Mouse (Mus musculus) stomach, embryonic 14.5 days (tissue): ENCODE results near the gene Spata7. TPM values are rescaled to one million over a fixed set of nuclear protein-coding genes. Genes with fewer than 3 reads are reported as not detected.
"Not testable (repeated sequence)": the region's sequence is repeated elsewhere in the genome, so short reads cannot be mapped to it uniquely, and the experiment has no call there.

Source experiments
- ATAC-seq: fragments of 200-750 bp; cut with Nextera tagmentation; 2 replicates; pipeline ENCODE4 v1.8.0; 2017; ENCODE audit warnings: low read depth, moderate TSS enrichment; ENCODE audit not compliant: insufficient number of reproducible peaks, insufficient read depth, low FRiP score
- H3K27ac ChIP-seq: fragments of 300-500 bp; sonication (generic); 2 replicates; pipeline ENCODE4 v1.5.1; 2014; ENCODE audit warnings: mild to moderate bottlenecking, low read length, moderate library complexity, mixed read lengths
- H3K27me3 ChIP-seq: fragments of 300-500 bp; sonication (generic); 2 replicates; pipeline ENCODE4 v1.6.1; 2014; ENCODE audit warnings: low read length, control low read depth, mixed read lengths; ENCODE audit not compliant: control insufficient read depth, insufficient read depth
- H3K36me3 ChIP-seq: fragments of 300-500 bp; sonication (generic); 2 replicates; pipeline ENCODE4 v1.6.1; 2014; ENCODE audit warnings: mild to moderate bottlenecking, control low read depth, low read length, moderate library complexity, mixed read lengths; ENCODE audit not compliant: control insufficient read depth, insufficient read depth
- H3K4me1 ChIP-seq: fragments of 300-500 bp; sonication (generic); 2 replicates; pipeline ENCODE4 v1.6.1; 2014; ENCODE audit warnings: low read length, control low read depth, mixed read lengths; ENCODE audit not compliant: control insufficient read depth, insufficient read depth
- H3K4me2 ChIP-seq: fragments of 300-500 bp; sonication (generic); replicated peaks from 2 replicates; pipeline ENCODE4 v1.6.1; 2014; ENCODE audit warnings: low read depth, low read length, control low read depth
- H3K4me3 ChIP-seq: fragments of 300-500 bp; sonication (generic); 2 replicates; pipeline ENCODE4 v1.5.1; 2014; ENCODE audit warnings: low read depth, low read length, control low read depth
- H3K9ac ChIP-seq: fragments of 300-500 bp; sonication (generic); replicated peaks from 2 replicates; pipeline ENCODE4 v1.6.1; 2014; ENCODE audit warnings: low read depth, mild to moderate bottlenecking, control low read depth, low read length, moderate library complexity, mixed read lengths
- H3K9me3 ChIP-seq: fragments of 300-500 bp; sonication (generic); 2 replicates; pipeline ENCODE4 v1.6.1; 2016; ENCODE audit warnings: low read depth, low read length, control low read depth; ENCODE audit not compliant: control insufficient read depth
- WGBS: fragments of 180-500 bp; shearing (Covaris S2); extraction: QIAGEN DNeasy Blood & Tissue Kit; methylation state at CpG from one replicate; pipeline ENCODE4 v1.1.7; 2014; 5-methylcytosine and 5-hydroxymethylcytosine counted together
- polyA plus RNA-seq: library from polyadenylated mRNA; unstranded; fragments of >200 nt; fragmentation: Nextera tagmentation; extraction: Ambion mirVana; gene quantifications from 2 replicates; pipeline ENCODE4 v1.2.1, GENCODE M21; 2014

Spata7 gene
- polyA plus RNA-seq, 1 experiment from 2014 or later = 17.0 TPM

DNA sequence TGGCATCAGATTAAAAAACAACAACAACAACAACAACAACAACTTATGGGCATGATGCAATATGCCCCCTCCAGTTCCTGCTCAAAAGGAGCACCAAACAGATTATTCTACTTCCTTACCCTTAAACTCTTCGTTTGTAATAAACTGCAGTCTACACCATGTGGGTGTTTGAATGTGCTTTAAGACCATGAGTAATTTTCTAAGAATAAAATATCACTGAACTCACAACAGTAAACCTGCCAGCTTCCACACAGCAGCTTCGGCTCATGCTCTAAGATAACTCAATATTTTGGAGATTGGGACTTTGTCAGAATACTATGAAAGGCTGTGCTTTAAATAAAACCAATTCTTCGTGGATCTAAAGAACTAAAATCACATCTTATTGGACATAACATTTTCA, 17.6 kb upstream of the Spata7 start:
- no peaks in the 10 kb centered on the region for H3K4me1 ChIP-seq
- no peaks in the 10 kb centered on the region for H3K27me3 ChIP-seq
- H3K4me3 ChIP-seq = no peak overlapping the region
- ATAC-seq = no peak
- no peak overlapping the region for H3K4me2 ChIP-seq
- WGBS = 71% methylated on average over 3 of the region's 3 CpGs
- no peaks in the 10 kb centered on the region for H3K36me3 ChIP-seq
- H3K27ac ChIP-seq = no peak overlapping the region
- no peak overlapping the region for H3K9ac ChIP-seq
- H3K9me3 ChIP-seq = no peaks in the 10 kb centered on the region

DNA sequence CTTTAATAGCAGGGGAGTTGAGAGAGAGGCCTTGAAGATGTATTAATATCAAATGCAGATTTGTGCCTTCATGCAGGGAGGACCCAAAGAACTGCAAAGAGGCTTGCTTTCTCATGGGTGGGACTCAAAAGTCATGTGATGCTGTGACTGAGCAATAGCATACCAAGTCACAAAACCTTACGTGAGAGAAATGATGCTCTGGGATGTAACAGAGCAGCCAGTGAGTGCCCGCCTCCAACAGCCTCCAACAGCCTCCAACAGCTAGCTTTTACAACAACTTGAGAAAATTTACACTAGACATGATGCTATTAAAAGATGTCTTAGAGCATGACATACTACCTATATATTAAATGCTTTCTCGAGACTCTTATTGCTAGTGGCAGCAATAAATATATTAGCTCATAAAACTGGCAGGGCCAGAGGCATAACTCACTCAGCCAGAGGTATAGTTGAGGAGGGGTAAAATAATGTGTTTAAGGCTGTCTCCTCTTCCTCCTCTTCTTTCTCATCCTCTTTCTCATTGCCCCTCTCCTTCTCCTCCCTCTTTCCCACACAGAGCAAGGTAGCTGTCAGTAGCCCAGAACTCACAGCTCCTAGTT, 12.9 kb upstream of the Spata7 start:
- H3K36me3 ChIP-seq = no peaks in the 10 kb centered on the region

DNA sequence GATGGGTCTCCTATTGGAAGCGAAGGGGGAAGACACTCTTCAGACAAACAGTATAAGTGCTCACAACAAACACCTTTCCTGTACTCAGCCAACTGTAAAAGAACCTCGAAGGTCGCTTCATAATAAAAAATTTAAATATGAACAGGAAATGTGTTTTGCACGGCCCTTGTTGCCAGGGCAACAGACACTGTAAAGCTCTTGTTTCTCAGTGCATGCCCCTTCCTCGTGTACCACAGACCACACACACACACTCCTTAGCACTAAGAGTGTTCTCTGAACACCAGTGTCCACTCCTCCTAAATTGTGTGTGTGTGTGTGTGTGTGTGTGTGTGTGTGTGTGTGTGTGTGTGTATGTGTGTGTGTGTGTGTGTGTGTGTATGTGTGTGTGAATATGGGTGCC, 12.2 kb upstream of the Spata7 start:
- Histone ChIP-seq H3K27ac (no peak overlapping the region), H3K27me3 (no peaks in the 10 kb centered on the region), H3K9me3 (no peaks in the 10 kb centered on the region), H3K4me3 (no peak overlapping the region), H3K36me3 (no peaks in the 10 kb centered on the region), H3K9ac (no peak overlapping the region), H3K4me1 (no peaks in the 10 kb centered on the region), H3K4me2 (no peak overlapping the region)
- WGBS = 57% methylated on average over 5 of the region's 5 CpGs
- ATAC-seq = no peak

More for the DNA sequence above, 12.9 kb upstream of the Spata7 start:
- H3K4me1 ChIP-seq = no peaks in the 10 kb centered on the region
- no peaks in the 10 kb centered on the region for H3K27me3 ChIP-seq
- WGBS = 82% methylated on average over 3 of the region's 3 CpGs
- H3K4me2 ChIP-seq = no peak overlapping the region
- H3K27ac ChIP-seq = no peak overlapping the region
- no peak for ATAC-seq
- no peaks in the 10 kb centered on the region for H3K9me3 ChIP-seq
- H3K9ac ChIP-seq = no peak overlapping the region
- H3K4me3 ChIP-seq = no peak overlapping the region

DNA sequence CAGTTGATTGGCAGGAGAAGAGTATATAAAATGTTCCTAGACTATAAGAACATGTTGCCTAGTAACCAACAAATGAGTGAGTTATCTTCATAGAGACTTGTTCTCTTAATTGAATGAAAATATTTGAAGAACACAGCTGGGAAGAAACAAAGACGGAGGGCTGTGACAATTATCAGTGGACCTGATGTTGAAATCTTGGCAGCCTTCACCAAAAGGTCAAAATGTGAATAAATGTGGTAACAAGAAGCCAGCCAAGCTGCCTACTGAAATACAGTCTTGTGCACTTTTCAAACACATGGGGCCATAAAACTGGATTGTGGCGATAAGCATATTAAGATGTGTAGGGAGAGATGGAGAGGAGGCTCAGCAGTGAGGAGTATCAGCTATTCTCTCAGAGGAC, 8.5 kb upstream of the Spata7 start:
- Histone ChIP-seq H3K9me3 (no peaks in the 10 kb centered on the region), H3K27ac (no peak overlapping the region), H3K4me3 (no peak overlapping the region), H3K9ac (no peak overlapping the region), H3K27me3 (no peaks in the 10 kb centered on the region), H3K4me1 (no peaks in the 10 kb centered on the region), H3K4me2 (no peak overlapping the region), H3K36me3 (no peaks in the 10 kb centered on the region)
- no peak for ATAC-seq
- 57% methylated on average over 2 of the region's 2 CpGs for WGBS

DNA sequence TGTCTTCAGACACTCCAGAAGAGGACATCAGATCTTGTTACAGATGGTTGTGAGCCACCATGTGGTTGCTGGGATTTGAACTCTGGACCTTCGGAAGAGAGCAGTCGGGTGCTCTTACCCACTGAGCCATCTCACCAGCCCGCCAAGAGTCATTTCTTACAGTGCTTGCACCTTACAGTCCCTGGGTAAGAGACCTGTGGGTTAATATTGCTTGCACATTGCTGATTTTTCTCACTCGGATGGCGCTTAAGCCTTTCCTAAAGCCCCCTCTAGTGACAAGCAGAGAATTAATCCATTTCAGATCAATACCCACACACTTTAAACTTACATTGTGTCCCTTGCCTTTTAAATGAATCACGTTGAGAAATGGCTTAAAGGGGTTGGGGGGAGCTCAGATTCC, 7.0 kb upstream of the Spata7 start:
- not testable (repeated sequence) for H3K4me2 ChIP-seq, H3K9ac ChIP-seq, H3K36me3 ChIP-seq, H3K9me3 ChIP-seq, H3K4me1 ChIP-seq, H3K27ac ChIP-seq, H3K4me3 ChIP-seq, ATAC-seq, H3K27me3 ChIP-seq
- WGBS = 46% methylated on average over 6 of the region's 6 CpGs

DNA sequence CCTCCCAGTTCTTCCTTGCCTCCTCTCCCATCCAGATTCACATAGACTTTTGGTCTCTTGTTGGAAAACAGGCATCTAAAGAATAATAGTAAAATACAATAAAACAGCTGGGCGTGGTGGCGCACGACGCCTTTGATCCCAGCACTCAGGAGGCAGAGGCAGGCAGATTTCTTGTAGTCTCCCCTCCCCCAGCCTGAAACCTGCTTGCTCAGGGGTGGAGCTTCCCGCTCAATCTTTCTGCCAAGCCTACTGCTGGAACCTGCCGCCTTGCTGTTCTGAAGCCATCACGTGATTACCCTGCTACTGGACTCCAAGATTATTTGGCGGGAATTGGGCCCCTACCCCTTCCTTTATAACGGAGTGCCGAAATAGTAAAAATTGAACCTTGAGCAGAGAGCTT, 4.7 kb upstream of the Spata7 start:
- not testable (repeated sequence) for H3K4me2 ChIP-seq, H3K4me3 ChIP-seq, H3K27me3 ChIP-seq, H3K4me1 ChIP-seq, H3K27ac ChIP-seq, H3K9ac ChIP-seq, H3K9me3 ChIP-seq, ATAC-seq, H3K36me3 ChIP-seq
- 90% methylated on average over 10 of the region's 10 CpGs for WGBS

DNA sequence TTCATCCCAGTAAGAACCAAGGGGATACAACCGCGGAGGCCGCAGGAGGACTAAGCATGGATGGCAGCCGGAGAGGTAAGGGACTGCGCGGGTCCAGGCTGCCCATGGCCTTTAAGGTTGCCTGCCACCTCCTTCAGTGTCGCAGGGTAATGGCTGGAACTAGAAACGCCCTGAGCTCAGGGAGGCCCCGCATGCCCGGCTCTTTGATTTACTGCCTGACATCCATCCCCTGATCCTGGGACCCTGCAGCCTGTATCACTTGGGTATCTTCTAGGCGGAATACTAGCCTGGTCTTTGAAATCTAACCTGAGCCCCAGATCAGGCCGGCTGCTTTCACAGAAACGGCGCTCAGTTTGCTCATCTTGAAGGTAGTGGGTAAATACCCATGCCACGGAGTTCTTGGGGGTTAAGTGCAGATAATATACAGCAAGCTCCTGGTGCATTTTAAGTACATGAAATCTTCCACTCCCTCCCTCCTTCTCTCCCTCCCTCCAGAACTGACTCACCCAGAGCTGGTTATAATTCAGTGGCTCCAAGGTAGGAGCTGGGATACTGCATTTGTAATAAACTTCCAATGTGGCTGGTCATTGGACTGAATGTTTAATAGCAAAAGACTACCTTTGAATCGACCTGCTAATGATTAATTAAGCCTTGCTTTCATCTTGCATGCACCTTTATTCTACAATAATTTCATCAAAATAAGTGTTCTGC, 458 bp downstream of the Spata7 start:
- Histone ChIP-seq H3K36me3 (peaks cover 3% of the 10 kb centered on the region; the same call in 1 of the 2 replicates), H3K4me3 (peak overlapping the region; percentile 76), H3K9ac (peak overlapping the region; percentile 48), H3K27ac (no peak overlapping the region), H3K9me3 (no peaks in the 10 kb centered on the region), H3K4me1 (peaks cover 5% of the 10 kb centered on the region; the same call in 1 of the 2 replicates), H3K4me2 (peak overlapping the region; percentile 74), H3K27me3 (no peaks in the 10 kb centered on the region)
- WGBS = 2% methylated on average over 16 of the region's 16 CpGs
- ATAC-seq = peak; percentile 87

DNA sequence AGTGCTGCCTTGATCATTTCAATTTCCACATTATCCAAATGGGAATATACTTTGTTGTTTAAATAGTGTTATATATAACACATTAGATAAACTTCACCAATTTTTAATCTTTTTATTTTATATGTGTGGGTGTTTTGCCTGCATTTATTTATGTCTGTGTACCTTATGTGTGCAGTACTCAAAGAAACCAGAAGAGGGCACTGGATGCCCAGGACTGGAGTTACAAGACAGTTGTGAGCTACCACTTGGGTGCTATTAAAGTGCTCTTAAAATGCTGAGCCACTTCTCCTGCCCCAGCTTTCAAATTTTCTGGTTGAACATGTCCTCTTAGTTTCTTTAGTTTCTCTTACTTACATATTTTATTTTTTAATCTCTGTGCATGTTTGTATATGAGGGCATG, 16.9 kb downstream of the Spata7 start:
- H3K27me3 ChIP-seq = no peaks in the 10 kb centered on the region
- ATAC-seq = no peak
- no peak overlapping the region for H3K4me2 ChIP-seq
- H3K9me3 ChIP-seq = no peaks in the 10 kb centered on the region
- no peak overlapping the region for H3K9ac ChIP-seq
- H3K36me3 ChIP-seq = no peaks in the 10 kb centered on the region
- no peak overlapping the region for H3K27ac ChIP-seq
- H3K4me3 ChIP-seq = no peak overlapping the region
- H3K4me1 ChIP-seq = no peaks in the 10 kb centered on the region

DNA sequence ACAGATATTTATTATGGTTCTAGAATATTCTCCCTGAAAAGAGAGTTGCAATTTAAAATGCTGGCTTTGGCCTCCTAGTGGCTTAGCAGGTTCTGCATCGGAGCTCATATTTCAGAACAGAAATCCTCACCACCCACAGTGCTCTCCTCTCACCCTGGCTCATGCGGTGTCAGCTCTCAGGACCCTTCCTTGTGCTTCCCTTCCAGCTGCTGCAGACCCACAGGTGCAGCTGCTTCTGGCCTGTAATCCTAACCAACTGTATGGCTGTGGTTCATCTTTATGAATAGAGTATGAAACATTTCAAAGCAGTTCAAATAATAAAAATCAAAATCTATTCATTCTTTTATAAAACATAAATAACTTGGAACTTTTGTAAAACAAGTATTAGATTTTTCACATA, 28.9 kb downstream of the Spata7 start:
- Histone ChIP-seq H3K27ac (no peak overlapping the region), H3K27me3 (no peaks in the 10 kb centered on the region), H3K4me2 (no peak overlapping the region), H3K9me3 (no peaks in the 10 kb centered on the region), H3K4me1 (no peaks in the 10 kb centered on the region), H3K4me3 (no peak overlapping the region), H3K36me3 (no peaks in the 10 kb centered on the region), H3K9ac (no peak overlapping the region)
- ATAC-seq = no peak
- WGBS = 67% methylated on average over 2 of the region's 2 CpGs
